Mouse (Mus musculus): Measurements from ENCODE around the gene Ptprj. TPM values are rescaled to one million over a fixed set of nuclear protein-coding genes. Genes with fewer than 3 reads are reported as not detected.

The Ptprj gene
- total and polyA plus RNA-seq, 3 experiments = 3.7 to 10.5 (median 7.4) TPM

DNA sequence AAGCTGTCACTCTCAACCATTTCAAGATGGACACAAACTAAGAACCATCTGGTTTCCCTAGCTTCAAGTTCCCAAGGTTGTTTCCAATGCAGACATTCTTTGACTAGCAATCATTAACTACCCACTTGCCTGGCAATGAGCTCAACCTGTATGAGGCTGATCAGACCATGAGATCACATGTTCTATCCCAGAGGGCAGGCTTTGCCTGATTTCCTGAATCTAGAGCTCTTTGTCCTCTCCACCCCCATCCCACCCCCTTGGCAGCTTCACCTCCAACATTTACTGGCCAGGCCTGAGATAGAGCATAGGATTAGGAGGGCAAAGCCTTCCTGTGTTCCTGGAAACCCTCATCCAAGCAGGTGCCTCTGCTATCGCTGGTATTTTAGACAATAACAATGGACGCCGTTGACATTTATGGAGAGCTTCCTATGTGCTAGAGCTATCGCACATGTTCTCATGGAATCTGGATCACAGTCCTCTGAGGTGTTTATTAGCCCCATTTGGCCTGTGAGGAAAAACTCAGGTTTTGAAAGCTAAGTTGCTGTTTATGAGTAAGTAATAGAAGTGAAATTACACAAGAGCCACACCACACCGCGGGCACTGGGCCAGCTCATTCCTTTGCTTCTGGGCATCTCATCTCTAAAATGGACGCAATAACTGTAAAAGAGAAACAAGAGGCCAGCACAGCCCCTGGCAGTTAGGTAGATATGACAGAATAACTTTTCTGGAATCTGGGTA, 15.1 kb downstream of the Ptprj start:
- WGBS = 85% methylated on average over 7 of the region's 7 CpGs
- no peak for DNase-seq
- TF ChIP-seq EP300 (IDR thresholded peaks at IDR 0.05; ENCODE audit: insufficient read depth, low read depth, low read length) (no peak), POLR2A (IDR thresholded peaks at IDR 0.05; ENCODE audit: insufficient read depth, low read depth, low read length) (no peak), CTCF (IDR thresholded peaks at IDR 0.05) (no peak)
- Histone ChIP-seq H3K27me3 (ENCODE audit: control insufficient read depth, insufficient read depth, low read length) (no peaks in the 10 kb centered on the region), H3K27ac (no peak overlapping the region), H3K9ac (ENCODE audit: low read depth, low read length) (no peak overlapping the region), H3K4me3 (no peak overlapping the region), H3K36me3 (ENCODE audit: control insufficient read depth, insufficient read depth, low read length) (no peaks in the 10 kb centered on the region), H3K4me1 (ENCODE audit: control insufficient read depth, insufficient read depth, low read length) (peaks cover 9% of the 10 kb centered on the region), H3K79me2 (replicated peaks; ENCODE audit: control insufficient read depth, insufficient read depth, low read length) (no peaks in the 10 kb centered on the region)
- intact Hi-C loops (cut with DNase I) = no loop called here

DNA sequence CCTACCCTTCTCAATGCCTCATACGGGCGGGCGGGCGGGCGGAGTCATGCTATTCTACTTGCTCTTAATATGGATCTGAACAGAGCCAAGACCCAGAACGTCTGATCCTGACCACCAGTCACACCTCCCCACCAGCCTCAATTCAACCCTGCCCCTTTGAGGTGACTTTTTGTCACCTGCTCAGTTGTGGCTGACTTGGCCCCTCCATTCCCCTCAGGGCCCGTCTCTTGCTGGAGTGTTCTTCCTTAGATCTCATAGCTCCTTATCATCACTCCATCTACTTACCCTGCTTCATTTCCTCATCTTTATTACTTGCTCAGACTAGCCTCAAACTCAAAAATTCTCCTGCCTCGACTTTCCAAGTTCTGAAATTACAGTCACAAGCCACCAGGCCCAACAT, 15.9 kb downstream of the Ptprj start:
- Histone ChIP-seq H3K27me3 (ENCODE audit: control insufficient read depth, insufficient read depth, low read length) (no peaks in the 10 kb centered on the region), H3K79me2 (replicated peaks; ENCODE audit: control insufficient read depth, insufficient read depth, low read length) (no peaks in the 10 kb centered on the region), H3K27ac (no peak overlapping the region), H3K4me1 (ENCODE audit: control insufficient read depth, insufficient read depth, low read length) (peaks cover 9% of the 10 kb centered on the region), H3K4me3 (no peak overlapping the region), H3K9ac (ENCODE audit: low read depth, low read length) (no peak overlapping the region), H3K36me3 (ENCODE audit: control insufficient read depth, insufficient read depth, low read length) (no peaks in the 10 kb centered on the region)
- DNase-seq = no peak
- no peak for TF ChIP-seq POLR2A (IDR thresholded peaks at IDR 0.05; ENCODE audit: insufficient read depth, low read depth, low read length)
- no peak for TF ChIP-seq CTCF (IDR thresholded peaks at IDR 0.05)
- TF ChIP-seq EP300 (IDR thresholded peaks at IDR 0.05; ENCODE audit: insufficient read depth, low read depth, low read length) = no peak
- intact Hi-C loops (cut with DNase I) = no loop called here
- 89% methylated on average over 8 of the region's 8 CpGs for WGBS

DNA sequence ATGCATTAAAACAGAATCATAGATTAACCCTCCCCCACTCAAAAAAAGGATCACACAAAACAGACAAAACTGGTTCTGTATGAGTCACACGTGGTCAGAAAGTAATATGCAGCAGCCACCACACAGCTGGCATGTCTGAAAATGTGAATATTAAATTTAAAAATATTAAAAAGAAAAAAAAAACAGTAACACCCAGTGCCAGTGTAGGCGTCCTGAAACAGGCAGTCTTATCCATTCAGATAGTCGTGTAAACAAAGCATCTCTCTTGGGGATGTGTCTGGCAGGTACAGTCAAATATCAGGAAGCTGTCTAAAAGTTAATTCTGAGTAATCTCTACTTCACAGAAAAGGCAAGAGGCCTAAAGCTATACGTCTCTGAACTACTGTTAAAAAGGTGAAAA, 17.3 kb downstream of the Ptprj start:
- Histone ChIP-seq H3K27me3 (ENCODE audit: control insufficient read depth, insufficient read depth, low read length) (no peaks in the 10 kb centered on the region), H3K36me3 (ENCODE audit: control insufficient read depth, insufficient read depth, low read length) (no peaks in the 10 kb centered on the region), H3K27ac (no peak overlapping the region), H3K9ac (ENCODE audit: low read depth, low read length) (no peak overlapping the region), H3K4me3 (no peak overlapping the region), H3K4me1 (ENCODE audit: control insufficient read depth, insufficient read depth, low read length) (peaks cover 9% of the 10 kb centered on the region), H3K79me2 (replicated peaks; ENCODE audit: control insufficient read depth, insufficient read depth, low read length) (no peaks in the 10 kb centered on the region)
- intact Hi-C loops (cut with DNase I) = no loop called here
- TF ChIP-seq CTCF (IDR thresholded peaks at IDR 0.05) = no peak
- no peak for TF ChIP-seq POLR2A (IDR thresholded peaks at IDR 0.05; ENCODE audit: insufficient read depth, low read depth, low read length)
- no peak for TF ChIP-seq EP300 (IDR thresholded peaks at IDR 0.05; ENCODE audit: insufficient read depth, low read depth, low read length)
- no peak for DNase-seq
- WGBS = 60% methylated on average over 4 of the region's 4 CpGs

DNA sequence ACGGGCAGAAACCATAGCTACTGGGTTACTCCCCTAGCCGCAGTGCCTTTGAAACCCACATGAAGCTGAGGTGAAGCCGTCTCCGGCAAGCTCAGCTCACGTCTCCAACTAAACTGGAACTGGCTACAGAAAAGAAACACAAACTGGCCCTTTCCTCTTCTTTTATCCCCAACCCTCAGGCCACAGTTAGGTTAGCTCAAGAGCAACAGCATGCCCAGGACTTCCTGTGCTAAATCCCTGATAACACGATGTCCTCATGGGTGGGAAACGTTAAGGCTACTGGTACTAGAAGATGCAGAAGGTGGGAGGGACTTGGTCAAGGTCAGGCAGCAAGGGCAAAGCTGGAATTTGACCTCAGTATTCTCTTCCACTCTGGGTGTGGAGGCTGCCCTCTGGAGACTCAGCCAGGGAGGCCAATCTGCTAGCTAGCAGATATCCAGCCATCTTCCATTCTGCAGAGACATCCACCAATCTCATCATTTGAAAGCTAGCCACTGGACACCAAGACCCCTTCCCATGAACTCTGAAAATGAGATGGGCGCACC, 18.2 kb downstream of the Ptprj start:
- no peaks in the 10 kb centered on the region for H3K36me3 ChIP-seq (ENCODE audit: control insufficient read depth, insufficient read depth, low read length)
- H3K27ac ChIP-seq = no peak overlapping the region
- no peaks in the 10 kb centered on the region for H3K79me2 ChIP-seq (replicated peaks; ENCODE audit: control insufficient read depth, insufficient read depth, low read length)
- DNase-seq = no peak
- 62% methylated on average over 8 of the region's 8 CpGs for WGBS
- intact Hi-C loops (cut with DNase I) = no loop called here
- no peak overlapping the region for H3K4me3 ChIP-seq
- H3K9ac ChIP-seq (ENCODE audit: low read depth, low read length) = no peak overlapping the region
- no peak for TF ChIP-seq POLR2A (IDR thresholded peaks at IDR 0.05; ENCODE audit: insufficient read depth, low read depth, low read length)
- TF ChIP-seq EP300 (IDR thresholded peaks at IDR 0.05; ENCODE audit: insufficient read depth, low read depth, low read length) = no peak
- TF ChIP-seq CTCF (IDR thresholded peaks at IDR 0.05) = no peak
- peaks cover 9% of the 10 kb centered on the region for H3K4me1 ChIP-seq (ENCODE audit: control insufficient read depth, insufficient read depth, low read length)
- no peaks in the 10 kb centered on the region for H3K27me3 ChIP-seq (ENCODE audit: control insufficient read depth, insufficient read depth, low read length)

DNA sequence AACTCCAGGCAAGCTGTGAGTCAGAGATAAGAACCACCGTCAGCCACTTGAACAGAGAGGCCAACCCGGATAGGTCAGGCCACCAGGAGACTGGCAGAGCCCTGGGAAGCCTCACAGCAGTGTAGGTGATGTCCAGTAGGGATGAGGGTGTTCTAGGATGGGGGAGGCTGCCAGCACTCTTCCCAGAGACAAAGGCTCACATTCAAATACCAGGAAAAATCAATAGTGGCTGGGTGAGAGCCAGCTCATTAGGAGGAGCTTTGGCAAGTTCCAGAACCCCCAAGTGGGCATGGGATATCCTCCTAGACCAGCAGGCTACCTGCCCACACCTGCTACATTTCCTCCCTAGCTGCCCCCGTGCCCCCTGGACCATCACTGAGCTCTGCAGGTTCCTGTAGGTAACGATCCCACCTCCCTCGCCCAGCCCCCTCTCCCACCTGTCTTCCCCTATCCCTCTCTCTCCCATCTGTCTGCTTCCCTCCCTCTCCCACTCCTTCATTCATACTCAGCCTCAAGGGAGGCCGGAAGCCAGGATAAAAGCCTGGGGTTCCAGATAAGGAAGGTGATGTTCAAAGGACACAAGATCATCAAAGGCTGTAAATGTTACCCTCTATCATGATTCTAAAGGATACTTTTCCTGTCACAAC, 20.1 kb downstream of the Ptprj start:
- Histone ChIP-seq H3K36me3 (ENCODE audit: control insufficient read depth, insufficient read depth, low read length) (no peaks in the 10 kb centered on the region), H3K4me3 (no peak overlapping the region)

DNA sequence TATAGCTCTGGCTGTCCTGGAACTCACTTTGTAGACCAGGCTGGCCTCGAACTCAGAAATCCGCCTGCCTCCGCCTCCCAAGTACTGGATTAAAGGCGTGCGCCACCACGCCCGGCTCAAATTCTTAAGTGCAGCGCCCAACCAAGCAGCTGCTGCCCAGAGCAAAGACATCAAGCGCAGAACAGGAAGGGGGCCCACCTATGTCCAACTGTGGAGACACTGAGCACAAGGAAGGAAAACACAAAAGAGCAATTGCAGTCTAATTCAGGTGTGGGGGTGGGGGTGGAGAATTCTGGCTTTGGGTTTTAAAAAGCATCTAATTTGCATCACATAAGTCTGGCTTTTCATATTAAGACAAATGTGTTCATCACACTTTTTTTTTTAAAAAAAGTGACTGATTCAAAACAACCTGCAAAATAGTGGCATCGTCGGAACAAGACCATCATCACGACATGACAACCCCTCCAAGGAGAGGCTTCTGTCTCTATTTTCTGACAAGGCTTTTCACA, 20.7 kb downstream of the Ptprj start:
- no peak overlapping the region for H3K4me3 ChIP-seq
- no peaks in the 10 kb centered on the region for H3K79me2 ChIP-seq (replicated peaks; ENCODE audit: control insufficient read depth, insufficient read depth, low read length)
- H3K9ac ChIP-seq (ENCODE audit: low read depth, low read length) = no peak overlapping the region
- intact Hi-C loops (cut with DNase I) = no loop called here
- 72% methylated on average over 12 of the region's 12 CpGs for WGBS
- H3K36me3 ChIP-seq (ENCODE audit: control insufficient read depth, insufficient read depth, low read length) = no peaks in the 10 kb centered on the region
- DNase-seq = no peak
- peaks cover 2% of the 10 kb centered on the region for H3K4me1 ChIP-seq (ENCODE audit: control insufficient read depth, insufficient read depth, low read length)
- no peak overlapping the region for H3K27ac ChIP-seq
- no peaks in the 10 kb centered on the region for H3K27me3 ChIP-seq (ENCODE audit: control insufficient read depth, insufficient read depth, low read length)
- TF ChIP-seq POLR2A (IDR thresholded peaks at IDR 0.05; ENCODE audit: insufficient read depth, low read depth, low read length) (no peak), CTCF (IDR thresholded peaks at IDR 0.05) (no peak), EP300 (IDR thresholded peaks at IDR 0.05; ENCODE audit: insufficient read depth, low read depth, low read length) (no peak)

More for the DNA sequence above, 20.1 kb downstream of the Ptprj start:
- no peaks in the 10 kb centered on the region for H3K27me3 ChIP-seq (ENCODE audit: control insufficient read depth, insufficient read depth, low read length)
- WGBS = 55% methylated on average over 6 of the region's 6 CpGs
- DNase-seq = no peak
- H3K4me1 ChIP-seq (ENCODE audit: control insufficient read depth, insufficient read depth, low read length) = peaks cover 2% of the 10 kb centered on the region
- H3K9ac ChIP-seq (ENCODE audit: low read depth, low read length) = no peak overlapping the region
- no peak overlapping the region for H3K27ac ChIP-seq
- TF ChIP-seq CTCF (IDR thresholded peaks at IDR 0.05) (no peak), POLR2A (IDR thresholded peaks at IDR 0.05; ENCODE audit: insufficient read depth, low read depth, low read length) (no peak), EP300 (IDR thresholded peaks at IDR 0.05; ENCODE audit: insufficient read depth, low read depth, low read length) (no peak)
- intact Hi-C loops (cut with DNase I) = no loop called here
- H3K79me2 ChIP-seq (replicated peaks; ENCODE audit: control insufficient read depth, insufficient read depth, low read length) = no peaks in the 10 kb centered on the region

Measured in heart, adult 2 months (tissue).